Mouse (Mus musculus) erythroblast, embryonic 14.5 days (primary cell): Measurements from ENCODE around the gene Fam187b.

ENCODE experiments used
- GATA1 ChIP-seq: IDR thresholded peaks from 2 replicates; pipeline ENCODE4 v1.6.1; 2012; ENCODE audit warnings: low read length, inconsistent platforms, mixed read lengths
- TAL1 ChIP-seq: IDR thresholded peaks from 3 replicates; pipeline ENCODE4 v1.6.1; 2012; ENCODE audit warnings: low read length, inconsistent platforms, mixed read lengths

DNA sequence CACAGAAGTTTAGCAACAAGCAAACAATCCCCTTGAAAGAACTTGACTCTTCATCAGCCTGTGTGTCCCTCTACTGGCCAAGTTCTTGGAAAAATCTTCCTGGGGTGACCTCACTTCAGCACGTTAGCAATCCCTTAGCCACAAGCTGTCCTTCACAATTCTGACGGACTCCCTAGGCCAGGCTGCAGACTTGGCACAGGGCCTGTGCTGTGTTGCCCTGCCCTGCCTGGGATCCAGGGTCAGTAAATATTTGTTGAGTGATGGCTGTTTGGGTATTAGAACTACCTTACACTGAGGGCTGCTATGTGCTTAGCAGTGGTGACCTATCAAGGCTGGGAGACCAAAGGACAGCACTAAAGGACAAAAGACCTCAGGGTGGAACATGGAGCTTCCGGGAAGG, 19.6 kb upstream of the Fam187b start:
- TF ChIP-seq GATA1 (no peak), TAL1 (no peak)
